Mouse (Mus musculus) kidney, adult 2 months (tissue): Measurements from ENCODE around the gene Gm15737. TPM values are rescaled to one million over a fixed set of nuclear protein-coding genes. Genes with fewer than 3 reads are reported as not detected.
A peak's percentile ranks its signal among the peaks of the same experiment; 100 is the strongest.

Experiments
- DNase-seq: peaks from one replicate; pipeline ENCODE4 v3.0.0; 2021
- H3K27ac ChIP-seq: fragments of 200-500 bp; 2 replicates; pipeline ENCODE4 v1.5.1; 2012; ENCODE audit warnings: low read depth, low read length, control low read depth, inconsistent platforms; ENCODE audit not compliant: insufficient read depth
- H3K27me3 ChIP-seq: fragments of 200-500 bp; replicated peaks from 2 replicates; pipeline ENCODE4 v1.6.1; 2012; ENCODE audit warnings: mild to moderate bottlenecking, moderate library complexity, low read length, inconsistent platforms; ENCODE audit not compliant: control insufficient read depth, insufficient read depth
- H3K36me3 ChIP-seq: fragments of 200-500 bp; 2 replicates; pipeline ENCODE4 v1.6.1; 2012; ENCODE audit warnings: mild to moderate bottlenecking, moderate library complexity, low read length, inconsistent platforms; ENCODE audit not compliant: control insufficient read depth, insufficient read depth
- H3K4me1 ChIP-seq: fragments of 200-500 bp; 2 replicates; pipeline ENCODE4 v1.6.1; 2011; ENCODE audit warnings: low read length; ENCODE audit not compliant: control insufficient read depth, insufficient read depth
- H3K4me3 ChIP-seq: fragments of 200-500 bp; 2 replicates; pipeline ENCODE4 v1.5.1; 2011; ENCODE audit warnings: mild to moderate bottlenecking, low read depth, low read length, control low read depth; ENCODE audit not compliant: insufficient read depth
- CTCF ChIP-seq: fragments of 200-500 bp; conservative IDR thresholded peaks from 2 replicates; pipeline ENCODE4 v1.5.1; 2011; ENCODE audit warnings: low read depth, mild to moderate bottlenecking, control low read depth, low read length, moderate library complexity, mixed read lengths; ENCODE audit not compliant: insufficient read depth, insufficient read length
- POLR2A ChIP-seq: fragments of 200-500 bp; IDR thresholded peaks from one replicate; pipeline ENCODE4 v1.6.1; 2011; ENCODE audit warnings: low read depth, low read length, control low read depth
- WGBS: fragments of 180-500 bp; shearing (Covaris S2); methylation state at CpG from one replicate; pipeline ENCODE4 v1.1.7; 2018; 5-methylcytosine and 5-hydroxymethylcytosine counted together
- polyA plus RNA-seq: library from polyadenylated mRNA; depleted of rRNA; stranded (reverse); fragments of >200 nt; gene quantifications from 2 replicates; pipeline ENCODE4 v1.2.3, GENCODE M21; 2012; rRNA removed

Gm15737 gene
- polyA plus RNA-seq: 0.01 TPM in 1 of 2 replicates, not detected in the other

- no peaks in the 10 kb centered on the region; the same call in 1 of the 2 replicates for H3K36me3 ChIP-seq
- WGBS: 59% methylated on average over 4 of the region's 4 CpGs
- DNase-seq: peak; percentile 70
- no peaks in the 10 kb centered on the region for H3K4me1 ChIP-seq
- H3K27ac ChIP-seq: peak within 1 kb of the TSS; percentile 85
- no peaks in the 10 kb centered on the region for H3K27me3 ChIP-seq
- TF ChIP-seq POLR2A (no peak), CTCF (no peak)
- no peak within 1 kb of the TSS for H3K4me3 ChIP-seq
Measured at GRCm38 (mm10) chr6:92869089-92869581, at the start of gene Gm15737. Gene Gm15737, plus strand, starts transcription at chr6:92869357.

DNA sequence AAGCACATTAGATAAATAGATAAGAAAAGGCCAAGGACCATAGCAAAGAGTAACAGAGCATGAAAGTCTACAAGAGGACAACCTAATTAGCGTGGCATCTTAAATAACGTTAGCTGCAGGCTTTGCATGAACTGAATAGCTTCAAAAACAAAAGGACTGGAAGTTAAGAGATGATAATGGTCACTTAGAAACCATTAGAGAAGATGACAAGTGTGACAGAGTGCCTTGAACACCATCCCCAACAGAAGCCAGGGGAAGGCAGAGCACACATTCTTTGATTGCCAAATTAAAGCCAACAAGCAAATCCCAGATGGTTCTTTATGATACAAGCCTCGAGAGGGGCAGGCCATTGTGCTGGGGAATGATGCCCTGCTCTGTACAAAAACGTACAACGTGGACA is 47.6 kb upstream of the Gm15737 start:
- WGBS: 67% methylated on average over 5 of the region's 5 CpGs
- H3K27me3 ChIP-seq: no peaks in the 10 kb centered on the region
- no peak overlapping the region for H3K27ac ChIP-seq
- TF ChIP-seq CTCF: no peak
- no peak for TF ChIP-seq POLR2A
- H3K4me1 ChIP-seq: peaks cover 5% of the 10 kb centered on the region; the same call in 1 of the 2 replicates
- no peak overlapping the region for H3K4me3 ChIP-seq
- DNase-seq: no peak
- no peaks in the 10 kb centered on the region for H3K36me3 ChIP-seq

GRCm38 (mm10) chr6:92822006-92822405 is 47.2 kb upstream of the Gm15737 start:
- Histone ChIP-seq H3K4me3 (no peak overlapping the region), H3K4me1 (peaks cover 2% of the 10 kb centered on the region; the same call in 1 of the 2 replicates), H3K36me3 (no peaks in the 10 kb centered on the region), H3K27me3 (no peaks in the 10 kb centered on the region), H3K27ac (no peak overlapping the region)
- no peak for TF ChIP-seq POLR2A
- TF ChIP-seq CTCF: no peak
- DNase-seq: no peak
- WGBS: 70% methylated on average over 6 of the region's 6 CpGs

GRCm38 (mm10) chr6:92823991-92824390 is 45.2 kb upstream of the Gm15737 start:
- no peaks in the 10 kb centered on the region for H3K36me3 ChIP-seq
- H3K27ac ChIP-seq: no peak overlapping the region
- H3K4me3 ChIP-seq: no peak overlapping the region
- 51% methylated on average over 7 of the region's 7 CpGs for WGBS
- TF ChIP-seq CTCF (no peak), POLR2A (no peak)
- H3K4me1 ChIP-seq: peaks cover 15% of the 10 kb centered on the region; the same call in 1 of the 2 replicates
- peak; percentile 81 for DNase-seq
- no peaks in the 10 kb centered on the region for H3K27me3 ChIP-seq

GRCm38 (mm10) chr6:92826561-92826960 is 42.6 kb upstream of the Gm15737 start:
- Histone ChIP-seq H3K27me3 (no peaks in the 10 kb centered on the region), H3K4me1 (peaks cover 19% of the 10 kb centered on the region; the same call in 1 of the 2 replicates), H3K27ac (no peak overlapping the region), H3K36me3 (no peaks in the 10 kb centered on the region), H3K4me3 (no peak overlapping the region)
- TF ChIP-seq POLR2A (no peak), CTCF (no peak)
- no peak for DNase-seq
- 80% methylated on average over 5 of the region's 5 CpGs for WGBS

DNA sequence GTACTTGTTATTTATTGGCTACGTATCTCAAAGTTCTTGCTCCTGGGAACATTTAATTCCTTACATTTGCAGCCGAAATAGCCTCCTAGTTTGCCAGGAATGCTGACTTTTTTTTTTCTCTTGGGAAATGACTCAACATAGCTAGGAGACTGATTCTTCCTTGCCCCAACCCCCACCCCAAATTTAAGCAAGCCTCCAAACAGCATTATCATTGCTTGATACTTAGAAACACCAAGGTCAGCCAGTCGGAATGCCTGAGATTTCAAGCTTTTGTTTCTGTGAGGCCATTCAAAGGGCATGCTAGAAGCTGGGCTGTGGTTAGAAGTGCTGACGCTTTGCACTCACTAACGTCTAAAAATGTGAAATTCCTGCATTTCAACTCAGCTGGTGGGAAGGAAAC is 41.8 kb upstream of the Gm15737 start:
- peak overlapping the region; percentile 93 for H3K27ac ChIP-seq
- TF ChIP-seq CTCF: no peak
- TF ChIP-seq POLR2A: no peak
- H3K27me3 ChIP-seq: no peaks in the 10 kb centered on the region
- DNase-seq: peak; percentile 58
- 38% methylated on average over 5 of the region's 5 CpGs for WGBS
- H3K4me3 ChIP-seq: peak overlapping the region; percentile 31; the same call in 1 of the 2 replicates
- peaks cover 19% of the 10 kb centered on the region; the same call in 1 of the 2 replicates for H3K4me1 ChIP-seq
- no peaks in the 10 kb centered on the region for H3K36me3 ChIP-seq

- H3K27me3 ChIP-seq: no peaks in the 10 kb centered on the region
- H3K4me1 ChIP-seq: peaks cover 19% of the 10 kb centered on the region; the same call in 1 of the 2 replicates
- peak; percentile 65 for DNase-seq
- WGBS: 60% methylated on average over 2 of the region's 2 CpGs
- peak overlapping the region; percentile 91 for H3K27ac ChIP-seq
- TF ChIP-seq CTCF (no peak), POLR2A (no peak)
- no peaks in the 10 kb centered on the region; the same call in 1 of the 2 replicates for H3K36me3 ChIP-seq
- no peak overlapping the region for H3K4me3 ChIP-seq
Measured at GRCm38 (mm10) chr6:92829148-92829547, 40.0 kb upstream of the Gm15737 start.
